Mouse (Mus musculus) limb, embryonic 14.5 days (tissue): ENCODE data around the gene Eci1. TPM values are rescaled to one million over a fixed set of nuclear protein-coding genes. Genes with fewer than 3 reads are reported as not detected.

Source experiments
- ATAC-seq: fragments of 200-750 bp; cut with Nextera tagmentation; 2 replicates; pipeline ENCODE4 v1.8.0; 2017; ENCODE audit warnings: low read depth, moderate number of reproducible peaks, moderate TSS enrichment; ENCODE audit not compliant: low FRiP score
- DNase-seq: peaks from one replicate; pipeline ENCODE4 v3.0.0-alpha.2; 2015; ENCODE audit warnings: low spot score
- H3K27ac ChIP-seq: fragments of 300-500 bp; sonication (generic); replicated peaks from 2 replicates; pipeline ENCODE4 v1.5.1; 2014; ENCODE audit warnings: low read depth, mild to moderate bottlenecking, low read length, moderate library complexity, mixed read lengths
- H3K27me3 ChIP-seq: fragments of 300-500 bp; sonication (generic); 2 replicates; pipeline ENCODE4 v1.6.1; 2014; ENCODE audit warnings: low read length, mixed read lengths; ENCODE audit not compliant: control insufficient read depth, insufficient read depth
- H3K36me3 ChIP-seq: fragments of 300-500 bp; sonication (generic); 2 replicates; pipeline ENCODE4 v1.6.1; 2014; ENCODE audit warnings: mild to moderate bottlenecking, low read length, moderate library complexity, mixed read lengths; ENCODE audit not compliant: control insufficient read depth, insufficient read depth
- H3K4me1 ChIP-seq: fragments of 300-500 bp; sonication (generic); 2 replicates; pipeline ENCODE4 v1.6.1; 2014; ENCODE audit warnings: antibody characterized with exemption, low read length, mixed read lengths; ENCODE audit not compliant: control insufficient read depth, insufficient read depth
- H3K4me2 ChIP-seq: fragments of 300-500 bp; sonication (generic); replicated peaks from 2 replicates; pipeline ENCODE4 v1.6.1; 2014; ENCODE audit warnings: low read depth, mild to moderate bottlenecking, low read length, moderate library complexity; ENCODE audit not compliant: severe bottlenecking
- H3K4me3 ChIP-seq: fragments of 300-500 bp; sonication (generic); replicated peaks from 2 replicates; pipeline ENCODE4 v1.5.1; 2014; ENCODE audit warnings: low read length
- H3K9ac ChIP-seq: fragments of 300-500 bp; sonication (generic); 2 replicates; pipeline ENCODE4 v1.6.1; 2014; ENCODE audit warnings: mild to moderate bottlenecking, low read depth, low read length, moderate library complexity; ENCODE audit not compliant: severe bottlenecking
- H3K9me3 ChIP-seq: fragments of 300-500 bp; sonication (generic); 2 replicates; pipeline ENCODE4 v1.6.1; 2016; ENCODE audit warnings: low read length; ENCODE audit not compliant: control insufficient read depth
- POLR2A ChIP-seq: fragments of 200-500 bp; IDR thresholded peaks from 2 replicates; pipeline ENCODE4 v1.8.0; 2012; ENCODE audit warnings: inconsistent platforms, mild to moderate bottlenecking, moderate library complexity, borderline replicate concordance; ENCODE audit not compliant: insufficient read depth, insufficient read length; ENCODE audit errors: extremely low read depth
- WGBS: fragments of 180-500 bp; shearing (Covaris S2); extraction: QIAGEN DNeasy Blood & Tissue Kit; methylation state at CpG from one replicate; pipeline ENCODE4 v1.1.7; 2014; 5-methylcytosine and 5-hydroxymethylcytosine counted together
- polyA plus RNA-seq, 2 experiments: library from polyadenylated mRNA; depleted of rRNA in 1 of 2; stranded (reverse) in 1 of 2; unstranded in 1 of 2; fragments of >200 nt; fragmentation: Nextera tagmentation in 1 of 2; extraction: Ambion mirVana in 1 of 2; gene quantifications; 2 replicates each; pipeline versions ENCODE4 v1.2.1 to v1.2.3; 2012 to 2014

The Eci1 gene
- polyA plus RNA-seq, 2 experiments: 48.5 to 51.7 TPM

DNA sequence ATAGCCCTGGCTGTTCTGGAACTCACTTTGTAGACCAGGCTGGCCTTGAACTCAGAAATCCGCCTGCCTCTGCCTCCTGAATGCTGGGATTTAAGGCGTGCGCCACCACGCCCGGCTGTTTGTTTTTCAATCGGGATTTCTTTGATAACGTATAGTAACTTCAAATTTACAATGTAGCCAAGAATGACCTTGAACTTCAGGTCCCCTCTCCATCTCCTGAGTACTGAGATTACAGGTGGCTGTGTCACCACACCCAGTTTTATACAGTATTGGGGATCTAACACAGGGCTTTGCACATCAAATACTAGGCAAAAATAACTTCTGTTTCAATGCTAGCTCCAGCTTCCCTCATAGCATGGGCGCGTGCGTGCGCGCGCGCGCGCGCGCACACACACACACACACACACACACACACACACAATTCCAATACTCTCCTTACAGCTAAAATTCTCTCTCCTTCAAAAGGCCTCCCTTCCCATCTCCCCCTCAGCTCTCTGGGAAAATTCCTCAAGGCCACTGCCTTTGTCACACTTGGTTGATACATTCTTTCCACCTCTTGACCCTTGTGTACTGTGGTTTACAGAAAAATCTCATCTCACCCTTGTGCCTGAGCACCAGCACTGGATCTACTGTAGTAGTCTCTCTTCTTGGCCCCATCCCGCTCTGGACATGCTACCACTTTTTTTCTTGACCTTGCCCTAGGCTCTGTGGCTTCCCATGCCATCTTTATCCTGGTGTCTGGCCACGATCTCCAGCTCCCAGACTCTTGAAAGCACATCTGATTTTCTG is 54.8 kb downstream of the Eci1 start:
- H3K9ac ChIP-seq: no peak overlapping the region
- H3K4me2 ChIP-seq: no peak overlapping the region
- H3K4me3 ChIP-seq: no peak overlapping the region
- no peak overlapping the region for H3K27ac ChIP-seq
- no peak for ATAC-seq
- no peak for TF ChIP-seq POLR2A
- no peaks in the 10 kb centered on the region for H3K9me3 ChIP-seq
- no peak for DNase-seq
- peaks cover 7% of the 10 kb centered on the region for H3K4me1 ChIP-seq
- peaks cover 10% of the 10 kb centered on the region for H3K36me3 ChIP-seq
- 93% methylated on average over 20 of the region's 20 CpGs for WGBS
- H3K27me3 ChIP-seq: no peaks in the 10 kb centered on the region

DNA sequence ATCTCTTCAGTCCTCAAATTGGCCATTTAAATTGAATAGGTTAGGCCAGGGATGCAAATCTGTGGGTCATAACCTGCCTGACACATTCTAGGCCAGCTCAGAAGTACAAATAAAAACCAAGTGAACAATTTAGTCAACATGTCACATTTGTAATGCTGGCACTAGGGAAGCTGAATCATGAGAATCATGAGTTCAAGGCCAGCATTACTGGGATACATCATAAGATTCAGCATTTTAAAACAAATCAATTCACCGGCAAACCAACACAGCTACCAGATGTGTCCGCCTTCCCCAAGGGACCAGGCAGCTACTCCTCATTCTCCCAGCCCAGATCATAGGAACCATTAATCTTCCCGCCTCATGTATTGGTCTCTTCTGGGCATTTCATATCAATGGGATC is 57.1 kb downstream of the Eci1 start:
- Histone ChIP-seq H3K9me3 (no peaks in the 10 kb centered on the region), H3K4me2 (no peak overlapping the region), H3K9ac (no peak overlapping the region), H3K4me1 (no peaks in the 10 kb centered on the region), H3K4me3 (no peak overlapping the region), H3K36me3 (no peaks in the 10 kb centered on the region), H3K27me3 (no peaks in the 10 kb centered on the region), H3K27ac (no peak overlapping the region)
- DNase-seq (no peak), ATAC-seq (no peak)
- WGBS: 87% methylated on average over 3 of the region's 3 CpGs
- TF ChIP-seq POLR2A: no peak

DNA sequence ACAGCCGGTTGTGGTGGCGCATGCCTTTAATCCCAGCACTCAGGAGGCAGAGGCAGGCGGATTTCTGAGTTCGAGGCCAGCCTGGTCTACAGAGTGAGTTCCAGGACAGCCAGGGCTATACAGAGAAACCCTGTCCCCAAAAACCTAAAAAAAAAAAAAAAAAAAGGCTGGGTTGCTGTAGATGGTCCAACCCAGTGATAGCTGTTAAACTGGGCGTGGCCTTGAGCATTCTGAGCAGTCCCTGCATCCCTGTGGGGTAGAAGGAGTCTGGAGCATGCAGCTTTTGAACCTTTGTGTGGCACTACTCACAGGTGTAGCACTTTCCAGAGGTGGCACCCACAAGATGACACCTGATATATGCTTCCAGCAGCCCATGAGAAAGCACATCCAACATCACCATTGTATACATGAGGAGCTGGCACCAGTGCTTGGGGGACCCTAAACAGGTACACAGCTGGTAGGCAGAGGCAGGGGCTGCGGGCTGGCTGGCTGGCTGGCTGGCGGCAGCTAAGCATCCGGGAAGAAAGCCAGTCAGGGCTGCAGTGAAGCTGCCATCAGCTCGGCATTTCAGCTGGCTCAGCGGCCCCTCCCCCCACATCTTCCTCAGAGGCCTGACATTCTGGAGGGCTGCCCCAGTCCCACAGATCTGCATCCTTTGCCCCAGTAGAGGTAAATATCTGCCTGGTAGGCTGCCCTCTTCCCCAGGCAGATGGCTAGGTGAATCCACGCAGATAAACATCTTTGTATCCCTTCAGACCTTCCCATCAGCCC is 58.8 kb downstream of the Eci1 start:
- ATAC-seq (no peak), DNase-seq (no peak)
- no peaks in the 10 kb centered on the region for H3K36me3 ChIP-seq
- 0 out of 2 replicates have a peak overlapping the region, but pooled peaks have one; percentile 16 for H3K9ac ChIP-seq
- H3K27me3 ChIP-seq: no peaks in the 10 kb centered on the region
- no peaks in the 10 kb centered on the region for H3K9me3 ChIP-seq
- H3K27ac ChIP-seq: no peak overlapping the region
- H3K4me1 ChIP-seq: no peaks in the 10 kb centered on the region
- no peak overlapping the region for H3K4me2 ChIP-seq
- no peak for TF ChIP-seq POLR2A
- H3K4me3 ChIP-seq: no peak overlapping the region
- WGBS: 41% methylated on average over 11 of the region's 11 CpGs

DNA sequence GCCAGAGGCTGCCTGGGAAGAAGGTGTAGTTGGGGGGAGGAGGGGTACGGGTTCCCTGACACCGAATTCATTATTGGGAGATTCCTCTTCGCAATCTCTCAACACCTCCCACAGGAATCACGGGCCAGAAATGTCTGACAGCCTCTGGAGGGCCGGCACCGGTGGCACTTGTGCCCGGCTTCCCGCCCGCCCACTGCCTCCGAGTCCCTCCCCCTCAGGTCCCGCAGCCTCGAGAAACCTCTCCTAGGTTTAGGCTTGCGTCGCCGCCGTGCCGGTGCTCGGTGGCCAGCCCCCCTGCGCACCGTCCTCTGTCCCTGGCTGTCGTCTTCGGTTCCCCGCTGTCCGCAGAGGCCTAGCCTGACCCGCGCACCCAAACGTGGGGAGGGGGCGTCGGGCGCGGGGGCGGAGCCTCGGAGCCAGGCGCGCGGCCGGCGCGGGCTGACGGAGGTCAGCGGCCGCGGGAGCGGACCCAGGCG is 61.8 kb downstream of the Eci1 start, which contains the start of gene Caskin1:
Caskin1 (plus strand) TSS at position 416 of the 476 bp plus-strand sequence.
- Histone ChIP-seq H3K27ac (no peak within 1 kb of the TSS), H3K9ac (peak within 1 kb of the TSS; percentile 73), H3K4me1 (no peaks in the 10 kb centered on the region), H3K4me3 (peak within 1 kb of the TSS; percentile 71), H3K27me3 (no peaks in the 10 kb centered on the region), H3K9me3 (no peaks in the 10 kb centered on the region), H3K36me3 (no peaks in the 10 kb centered on the region), H3K4me2 (peak within 1 kb of the TSS; percentile 97)
- TF ChIP-seq POLR2A: no peak
- WGBS: 1% methylated on average over 25 of the region's 45 CpGs
- ATAC-seq (peak; percentile 3), DNase-seq (no peak)

DNA sequence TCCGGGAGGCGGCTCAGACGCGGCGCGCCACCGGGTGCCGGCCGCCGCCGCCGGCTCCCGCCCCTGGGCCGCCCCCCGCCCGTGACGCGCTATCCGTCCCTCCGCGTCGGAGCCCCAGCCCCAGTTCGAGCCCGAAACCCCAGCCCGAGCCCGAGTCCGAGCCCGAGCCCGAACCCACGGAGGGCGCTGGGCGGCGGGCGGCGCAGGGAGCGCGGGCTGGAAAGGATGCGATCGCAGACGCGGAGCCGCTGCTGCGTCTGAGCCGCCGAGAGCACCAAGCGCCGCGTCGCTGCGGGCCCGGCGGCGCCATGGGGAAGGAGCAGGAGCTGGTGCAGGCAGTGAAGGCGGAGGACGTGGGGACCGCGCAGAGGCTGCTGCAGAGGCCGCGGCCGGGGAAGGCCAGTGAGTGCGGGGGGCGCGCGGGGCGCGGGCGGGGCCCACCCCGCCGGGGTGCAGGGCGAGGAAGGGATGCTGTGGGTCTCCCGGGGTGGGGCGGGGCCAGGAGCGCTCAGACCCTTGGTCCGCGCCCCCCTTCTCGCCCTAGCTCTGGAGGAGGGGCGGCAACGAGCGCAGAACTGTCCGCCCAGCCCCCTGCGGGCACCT is 62.3 kb downstream of the Eci1 start:
- Histone ChIP-seq H3K36me3 (no peaks in the 10 kb centered on the region), H3K27ac (no peak overlapping the region), H3K9ac (peak overlapping the region; percentile 73), H3K9me3 (no peaks in the 10 kb centered on the region), H3K4me1 (no peaks in the 10 kb centered on the region), H3K27me3 (no peaks in the 10 kb centered on the region), H3K4me2 (peak overlapping the region; percentile 97), H3K4me3 (peak overlapping the region; percentile 71)
- peak; percentile 70 for ATAC-seq
- 5% methylated on average over 36 of the region's 81 CpGs for WGBS
- DNase-seq: no peak
- TF ChIP-seq POLR2A: no peak

Other genes starting within 250 kb of the Eci1 start
- gene Tbc1d24, start 221.1 kb upstream of the Eci1 start, polyA plus RNA-seq (2012; rRNA removed): 31.9 and 52.5 TPM in 2 replicates
- gene Tbc1d24, start 221.1 kb upstream of the Eci1 start, polyA plus RNA-seq (2014; fragmentation: Nextera tagmentation; extraction: Ambion mirVana): 6.3 and 8.0 TPM in 2 replicates
- gene Ntn3, start 217.1 kb upstream of the Eci1 start, polyA plus RNA-seq (2012; rRNA removed): 32.6 and 42.5 TPM in 2 replicates
- 14.5 and 19.8 TPM in 2 replicates for gene Ntn3, start 217.1 kb upstream of the Eci1 start, polyA plus RNA-seq (2014; fragmentation: Nextera tagmentation; extraction: Ambion mirVana)
- gene Tedc2, start 205.8 kb upstream of the Eci1 start, polyA plus RNA-seq (2012; rRNA removed): 35.4 and 39.2 TPM in 2 replicates
- 10.2 and 12.2 TPM in 2 replicates for gene Tedc2, start 205.8 kb upstream of the Eci1 start, polyA plus RNA-seq (2014; fragmentation: Nextera tagmentation; extraction: Ambion mirVana)
- 35.4 and 36.6 TPM in 2 replicates for gene Ccnf, start 175.2 kb upstream of the Eci1 start, polyA plus RNA-seq (2012; rRNA removed)
- 41.8 and 49.9 TPM in 2 replicates for gene Ccnf, start 175.2 kb upstream of the Eci1 start, polyA plus RNA-seq (2014; fragmentation: Nextera tagmentation; extraction: Ambion mirVana)
- 0.05 and 0.12 TPM in 2 replicates for gene Abca17, start 75.6 kb upstream of the Eci1 start, polyA plus RNA-seq (2012; rRNA removed)
- 0.14 TPM in 1 of 2 replicates, not detected in the other for gene Abca17, start 75.6 kb upstream of the Eci1 start, polyA plus RNA-seq (2014; fragmentation: Nextera tagmentation; extraction: Ambion mirVana)
- gene Abca3, start 74.7 kb upstream of the Eci1 start, polyA plus RNA-seq (2012; rRNA removed): 12.4 and 15.5 TPM in 2 replicates
- gene Abca3, start 74.7 kb upstream of the Eci1 start, polyA plus RNA-seq (2014; fragmentation: Nextera tagmentation; extraction: Ambion mirVana): 9.0 and 10.6 TPM in 2 replicates
- 333 and 363 TPM in 2 replicates for gene Rnps1, start 12.1 kb upstream of the Eci1 start, polyA plus RNA-seq (2012; rRNA removed)
- gene Rnps1, start 12.1 kb upstream of the Eci1 start, polyA plus RNA-seq (2014; fragmentation: Nextera tagmentation; extraction: Ambion mirVana): 236 and 254 TPM in 2 replicates
- 18.0 and 20.7 TPM in 2 replicates for gene Dnase1l2, start 16.5 kb downstream of the Eci1 start, polyA plus RNA-seq (2012; rRNA removed)
- gene Dnase1l2, start 16.5 kb downstream of the Eci1 start, polyA plus RNA-seq (2014; fragmentation: Nextera tagmentation; extraction: Ambion mirVana): 3.3 and 3.5 TPM in 2 replicates
- 80.6 and 95.0 TPM in 2 replicates for gene E4f1, start 43.7 kb downstream of the Eci1 start, polyA plus RNA-seq (2012; rRNA removed)
- gene E4f1, start 43.7 kb downstream of the Eci1 start, polyA plus RNA-seq (2014; fragmentation: Nextera tagmentation; extraction: Ambion mirVana): 16.6 and 19.3 TPM in 2 replicates
- gene Pgp, start 43.8 kb downstream of the Eci1 start, polyA plus RNA-seq (2012; rRNA removed): 37.6 and 49.6 TPM in 2 replicates
- 52.9 TPM in 2 replicates for gene Pgp, start 43.8 kb downstream of the Eci1 start, polyA plus RNA-seq (2014; fragmentation: Nextera tagmentation; extraction: Ambion mirVana)
- 0.86 and 0.89 TPM in 2 replicates for gene Bricd5, start 47.2 kb downstream of the Eci1 start, polyA plus RNA-seq (2012; rRNA removed)
- not detected in 2 replicates for gene Bricd5, start 47.2 kb downstream of the Eci1 start, polyA plus RNA-seq (2014; fragmentation: Nextera tagmentation; extraction: Ambion mirVana)
- 46.3 and 54.9 TPM in 2 replicates for gene Mlst8, start 52.4 kb downstream of the Eci1 start, polyA plus RNA-seq (2012; rRNA removed)
- gene Mlst8, start 52.4 kb downstream of the Eci1 start, polyA plus RNA-seq (2014; fragmentation: Nextera tagmentation; extraction: Ambion mirVana): 27.8 and 29.3 TPM in 2 replicates
- gene Caskin1, start 62.0 kb downstream of the Eci1 start, polyA plus RNA-seq (2012; rRNA removed): 18.1 and 23.1 TPM in 2 replicates
- gene Caskin1, start 62.0 kb downstream of the Eci1 start, polyA plus RNA-seq (2014; fragmentation: Nextera tagmentation; extraction: Ambion mirVana): 3.1 and 4.3 TPM in 2 replicates
- gene Traf7, start 101.3 kb downstream of the Eci1 start, polyA plus RNA-seq (2012; rRNA removed): 308 and 376 TPM in 2 replicates
- gene Traf7, start 101.3 kb downstream of the Eci1 start, polyA plus RNA-seq (2014; fragmentation: Nextera tagmentation; extraction: Ambion mirVana): 81.3 and 91.0 TPM in 2 replicates
- 2.0 and 3.0 TPM in 2 replicates for gene Rab26, start 107.6 kb downstream of the Eci1 start, polyA plus RNA-seq (2012; rRNA removed)
- 4.1 and 6.1 TPM in 2 replicates for gene Rab26, start 107.6 kb downstream of the Eci1 start, polyA plus RNA-seq (2014; fragmentation: Nextera tagmentation; extraction: Ambion mirVana)
- gene Pkd1, start 123.2 kb downstream of the Eci1 start, polyA plus RNA-seq (2012; rRNA removed): 73.6 and 106 TPM in 2 replicates
- gene Pkd1, start 123.2 kb downstream of the Eci1 start, polyA plus RNA-seq (2014; fragmentation: Nextera tagmentation; extraction: Ambion mirVana): 49.1 and 50.5 TPM in 2 replicates
- gene Tsc2, start 206.0 kb downstream of the Eci1 start, polyA plus RNA-seq (2012; rRNA removed): 162 and 199 TPM in 2 replicates
- 62.9 and 70.6 TPM in 2 replicates for gene Tsc2, start 206.0 kb downstream of the Eci1 start, polyA plus RNA-seq (2014; fragmentation: Nextera tagmentation; extraction: Ambion mirVana)
- 28.5 and 30.0 TPM in 2 replicates for gene Nthl1, start 206.0 kb downstream of the Eci1 start, polyA plus RNA-seq (2012; rRNA removed)
- gene Nthl1, start 206.0 kb downstream of the Eci1 start, polyA plus RNA-seq (2014; fragmentation: Nextera tagmentation; extraction: Ambion mirVana): 17.8 and 21.5 TPM in 2 replicates
- 56.2 and 65.0 TPM in 2 replicates for gene Slc9a3r2, start 223.7 kb downstream of the Eci1 start, polyA plus RNA-seq (2012; rRNA removed)
- 60.1 and 71.5 TPM in 2 replicates for gene Slc9a3r2, start 223.7 kb downstream of the Eci1 start, polyA plus RNA-seq (2014; fragmentation: Nextera tagmentation; extraction: Ambion mirVana)
- gene Npw, start 231.8 kb downstream of the Eci1 start, polyA plus RNA-seq (2012; rRNA removed): 0.47 and 0.58 TPM in 2 replicates
- gene Npw, start 231.8 kb downstream of the Eci1 start, polyA plus RNA-seq (2014; fragmentation: Nextera tagmentation; extraction: Ambion mirVana): 0.33 and 0.41 TPM in 2 replicates
- gene Zfp598, start 243.0 kb downstream of the Eci1 start, polyA plus RNA-seq (2012; rRNA removed): 91.4 and 112 TPM in 2 replicates
- 29.9 and 31.8 TPM in 2 replicates for gene Zfp598, start 243.0 kb downstream of the Eci1 start, polyA plus RNA-seq (2014; fragmentation: Nextera tagmentation; extraction: Ambion mirVana)